In genomic region chr2:18689064-18689921, GRCm38 (mm10) we compare ENCODE assay signal across 8 mouse cellular contexts. TPM values are rescaled to one million over a fixed set of nuclear protein-coding genes. Genes with fewer than 3 reads are reported as not detected.
A peak's percentile ranks its signal among the peaks of the same experiment; 100 is the strongest.
DNase-seq lines count a peak whose midpoint lies in the region; ATAC-seq and TF ChIP-seq lines count a peak whose summit lies in the region.

No protein-coding gene starts in this region.

- in situ Hi-C loops in ES-E14 (cut with MboI; ENCODE audit: low sequenced_read_pairs in 2 of 2, unreplicated experiment in 2 of 2): no loop called here

- 1% methylated on average over 51 of the region's 51 CpGs for WGBS in heart, embryonic 14.5 days
- 2% methylated on average over 51 of the region's 51 CpGs for WGBS in kidney, embryonic 16.5 days
- WGBS in lung, adult 2 months: 2% methylated on average over 51 of the region's 51 CpGs
- under 1% methylated on average over 51 of the region's 51 CpGs for WGBS in neural tube, embryonic 13.5 days

- peak overlapping the region; percentile 11 to 40; a peak in 3 of 4 replicates for H3K4me3 ChIP-seq in ES-E14 (ENCODE audit: insufficient read depth in 1 of 2, low read depth in 1 of 2, low read length in 2 of 2, poor library complexity in 1 of 2, severe bottlenecking in 1 of 2)
- peak overlapping the region; percentile 46 for H3K4me3 ChIP-seq in heart, embryonic 14.5 days (ENCODE audit: control insufficient read depth in 1 of 2, insufficient read depth in 1 of 2, low read depth in 1 of 2, low read length in 2 of 2)
- H3K4me3 ChIP-seq in kidney, embryonic 16.5 days (ENCODE audit: low read length): peak overlapping the region; percentile 46
- H3K4me3 ChIP-seq in lung, adult 2 months (replicated peaks; ENCODE audit: extremely low read depth, low read depth, low read length): peak overlapping the region; percentile 61
- peak overlapping the region; percentile 45 for H3K4me3 ChIP-seq in neural tube, embryonic 13.5 days

- TF ChIP-seq POLR2A in lung, adult 2 months (IDR thresholded peaks at IDR 0.05; ENCODE audit: borderline replicate concordance, extremely low read depth, low read depth, low read length): no peak

- H3K4me2 ChIP-seq in heart, embryonic 14.5 days (ENCODE audit: low read length): peak overlapping the region; percentile 85
- peak overlapping the region; percentile 88 for H3K4me2 ChIP-seq in kidney, embryonic 16.5 days (replicated peaks; ENCODE audit: low read depth, low read length)
- peak overlapping the region; percentile 74 for H3K4me2 ChIP-seq in neural tube, embryonic 13.5 days

- peaks cover 70% of the 10 kb centered on the region for H3K27me3 ChIP-seq in heart, embryonic 14.5 days (ENCODE audit: control insufficient read depth, insufficient read depth, low read length)
- H3K27me3 ChIP-seq in kidney, embryonic 16.5 days (ENCODE audit: insufficient read depth, low read length): peaks cover 65% of the 10 kb centered on the region
- H3K27me3 ChIP-seq in neural tube, embryonic 13.5 days: peaks cover 84% of the 10 kb centered on the region

- peak; percentile 66 to 71 for DNase-seq in B cell, adult 2 months
- DNase-seq in ES-E14 (ENCODE audit: low read depth, low spot score): no peak
- DNase-seq in lung, adult 2 months: peak; percentile 68
- DNase-seq in adipocyte (ENCODE audit: low spot score): no peak

- H3K27ac ChIP-seq in ES-E14 (ENCODE audit: insufficient read depth, low read depth, low read length, poor library complexity, severe bottlenecking): no peak overlapping the region
- H3K27ac ChIP-seq in heart, embryonic 14.5 days (replicated peaks in 1 of 2; ENCODE audit: control insufficient read depth in 1 of 2, insufficient read depth in 1 of 2, low read depth in 2 of 2, low read length in 2 of 2): no peak overlapping the region
- H3K27ac ChIP-seq in kidney, embryonic 16.5 days (ENCODE audit: low read length): no peak overlapping the region
- no peak overlapping the region for H3K27ac ChIP-seq in neural tube, embryonic 13.5 days (replicated peaks)

- H3K9me3 ChIP-seq in ES-E14 (ENCODE audit: control insufficient read depth, insufficient read depth, low read depth, low read length): no peaks in the 10 kb centered on the region
- H3K9me3 ChIP-seq in heart, embryonic 14.5 days (ENCODE audit: control insufficient read depth, low read length): no peaks in the 10 kb centered on the region
- H3K9me3 ChIP-seq in kidney, embryonic 16.5 days (ENCODE audit: low read length): no peaks in the 10 kb centered on the region
- no peaks in the 10 kb centered on the region for H3K9me3 ChIP-seq in neural tube, embryonic 13.5 days

- TF ChIP-seq CTCF in lung, adult 2 months (IDR thresholded peaks at IDR 0.05; ENCODE audit: insufficient read depth, low read length): no peak

- no peak overlapping the region for H3K9ac ChIP-seq in ES-E14 (ENCODE audit: insufficient read depth, low read depth, low read length, poor library complexity, severe bottlenecking)
- H3K9ac ChIP-seq in heart, embryonic 14.5 days (ENCODE audit: low read length): peak overlapping the region; percentile 48
- peak overlapping the region; percentile 60 for H3K9ac ChIP-seq in kidney, embryonic 16.5 days (replicated peaks; ENCODE audit: low read length)
- peak overlapping the region; percentile 64; the same call in 1 of the 2 replicates for H3K9ac ChIP-seq in neural tube, embryonic 13.5 days

- peak; percentile 34 for ATAC-seq in common myeloid progenitor, adult 5-6 weeks (replicated peaks; ENCODE audit: low read depth, poor library complexity, severe bottlenecking)
- 0 out of 2 replicates have a peak, but pooled peaks have one; percentile 9 for ATAC-seq in heart, embryonic 14.5 days (ENCODE audit: insufficient number of reproducible peaks, insufficient read depth, low FRiP score, low read depth)
- ATAC-seq in kidney, embryonic 16.5 days (ENCODE audit: low FRiP score, low TSS enrichment): peak; percentile 49; the same call in 1 of the 2 replicates
- peak; percentile 36 for ATAC-seq in neural tube, embryonic 13.5 days (ENCODE audit: low read depth)

- H3K4me1 ChIP-seq in ES-E14 (ENCODE audit: control insufficient read depth in 2 of 2, insufficient read depth in 2 of 2, low read length in 2 of 2, poor library complexity in 1 of 2): no peaks in the 10 kb centered on the region
- peaks cover 4 to 18% of the 10 kb centered on the region in 2 experiments; a peak in 3 of 4 replicates for H3K4me1 ChIP-seq in heart, embryonic 14.5 days (ENCODE audit: control insufficient read depth in 2 of 2, insufficient read depth in 2 of 2, low read length in 2 of 2)
- H3K4me1 ChIP-seq in kidney, embryonic 16.5 days (ENCODE audit: insufficient read depth, low read length): peaks cover 20% of the 10 kb centered on the region
- peaks cover 7% of the 10 kb centered on the region; the same call in 1 of the 2 replicates for H3K4me1 ChIP-seq in lung, adult 2 months (ENCODE audit: control insufficient read depth, insufficient read depth, low read length)
- H3K4me1 ChIP-seq in neural tube, embryonic 13.5 days (replicated peaks): peaks cover 27% of the 10 kb centered on the region

- no peaks in the 10 kb centered on the region for H3K36me3 ChIP-seq in ES-E14 (ENCODE audit: control insufficient read depth, insufficient read depth, low read length, poor library complexity, severe bottlenecking)
- H3K36me3 ChIP-seq in heart, embryonic 14.5 days (ENCODE audit: control insufficient read depth, insufficient read depth, low read length): peaks cover 3% of the 10 kb centered on the region
- H3K36me3 ChIP-seq in kidney, embryonic 16.5 days (ENCODE audit: insufficient read depth, low read length): no peaks in the 10 kb centered on the region; the same call in 1 of the 2 replicates
- peaks cover 3% of the 10 kb centered on the region for H3K36me3 ChIP-seq in neural tube, embryonic 13.5 days

TF ChIP-seq in ES-E14, 5 proteins besides CTCF, POLR2A, EP300 and RAD21:
- no peak for TF ChIP-seq ZNF384 (IDR thresholded peaks at IDR 0.05; ENCODE audit: low read depth, low read length)
- no peak for TF ChIP-seq CHD2 (IDR thresholded peaks at IDR 0.05; ENCODE audit: low read depth, low read length)
- TF ChIP-seq MAFK (IDR thresholded peaks at IDR 0.05; ENCODE audit: insufficient read depth, low read depth, low read length): no peak

RNA-seq across cellular contexts. Expression of gene Spag6, which starts 4.5 kb away (rescaled TPM):
- total RNA-seq in ES-E14 (2012; rRNA removed): not detected in 2 replicates
- total RNA-seq in common myeloid progenitor, adult 5-6 weeks (2017): not detected in 2 replicates
- 0.32 TPM in 1 of 2 replicates, not detected in the other for polyA plus RNA-seq in heart, embryonic 14.5 days (2014; fragmentation: Nextera tagmentation; extraction: Ambion mirVana)
- not detected in 2 replicates for polyA plus RNA-seq in kidney, embryonic 16.5 days (2015; fragmentation: Nextera tagmentation; extraction: Ambion mirVana)
- 0.46 and 0.79 TPM in 2 replicates for polyA plus RNA-seq in lung, adult 2 months (2012; rRNA removed)
- not detected in 2 replicates for polyA plus RNA-seq in neural tube, embryonic 13.5 days (2015; fragmentation: Nextera tagmentation; extraction: Ambion mirVana)

RNA-seq across cellular contexts. Expression of gene Bmi1, which starts 12.5 kb away (rescaled TPM):
- 9.8 and 13.6 TPM in 2 replicates for total RNA-seq in ES-E14 (2012; rRNA removed)
- total RNA-seq in common myeloid progenitor, adult 5-6 weeks (2017): 52.6 and 53.6 TPM in 2 replicates
- 17.7 and 19.6 TPM in 2 replicates for polyA plus RNA-seq in heart, embryonic 14.5 days (2014; fragmentation: Nextera tagmentation; extraction: Ambion mirVana)
- polyA plus RNA-seq in kidney, embryonic 16.5 days (2015; fragmentation: Nextera tagmentation; extraction: Ambion mirVana): 28.8 and 30.9 TPM in 2 replicates
- 16.2 and 19.0 TPM in 2 replicates for polyA plus RNA-seq in lung, adult 2 months (2012; rRNA removed)
- polyA plus RNA-seq in neural tube, embryonic 13.5 days (2015; fragmentation: Nextera tagmentation; extraction: Ambion mirVana): 34.2 and 40.7 TPM in 2 replicates

RNA-seq across cellular contexts. Expression of gene Commd3, which starts 17.1 kb away (rescaled TPM):
- total RNA-seq in ES-E14 (2012; rRNA removed): 22.4 and 35.9 TPM in 2 replicates
- 204 and 213 TPM in 2 replicates for total RNA-seq in common myeloid progenitor, adult 5-6 weeks (2017)
- 206 TPM in 2 replicates for polyA plus RNA-seq in heart, embryonic 14.5 days (2014; fragmentation: Nextera tagmentation; extraction: Ambion mirVana)
- 204 and 209 TPM in 2 replicates for polyA plus RNA-seq in kidney, embryonic 16.5 days (2015; fragmentation: Nextera tagmentation; extraction: Ambion mirVana)
- polyA plus RNA-seq in lung, adult 2 months (2012; rRNA removed): 36.6 and 38.0 TPM in 2 replicates
- 210 and 220 TPM in 2 replicates for polyA plus RNA-seq in neural tube, embryonic 13.5 days (2015; fragmentation: Nextera tagmentation; extraction: Ambion mirVana)

Comparison
In these comparisons a context has a peak if more than half of its experiments do, and no peak if none do; other contexts are left out.
1. DNase-seq: peak in B cell, adult 2 months (2 of 2) and lung, adult 2 months (single experiment); none in ES-E14 (single experiment) and adipocyte (single experiment).
2. Peak in every context shown above with its lines, with median percentiles within 50 percentile points of each other: H3K4me3 ChIP-seq, ATAC-seq and H3K4me2 ChIP-seq.